In genomic region chr9:35156862-35157261, GRCm38 (mm10) we compare ENCODE assay signal across 1 mouse cellular context.
TF ChIP-seq lines count a peak whose summit lies in the region.

No protein-coding gene starts in this region.

TF ChIP-seq in myocyte, 11 proteins besides CTCF, POLR2A, EP300 and RAD21:
- TF ChIP-seq TCF3 (IDR thresholded peaks at IDR 0.05; ENCODE audit: insufficient read length, low read depth) (no peak), USF1 (IDR thresholded peaks at IDR 0.05; ENCODE audit: low read depth) (no peak)
